Mouse (Mus musculus) limb, embryonic 15.5 days (tissue): ENCODE results near the gene Gsn. TPM values are rescaled to one million over a fixed set of nuclear protein-coding genes. Genes with fewer than 3 reads are reported as not detected.

Experiments used
- ATAC-seq: fragments of 200-750 bp; cut with Nextera tagmentation; 2 replicates; pipeline ENCODE4 v1.8.0; 2017; ENCODE audit warnings: low read depth, moderate TSS enrichment; ENCODE audit not compliant: insufficient number of reproducible peaks, low FRiP score, low TSS enrichment
- H3K27ac ChIP-seq: fragments of 300-500 bp; sonication (generic); 2 replicates; pipeline ENCODE4 v1.5.1; 2015; ENCODE audit warnings: moderate library complexity, mild to moderate bottlenecking, inconsistent platforms
- H3K27me3 ChIP-seq: fragments of 300-500 bp; sonication (generic); 2 replicates; pipeline ENCODE4 v1.6.1; 2015; ENCODE audit warnings: inconsistent platforms
- H3K36me3 ChIP-seq: fragments of 300-500 bp; sonication (generic); 2 replicates; pipeline ENCODE4 v1.6.1; 2015; ENCODE audit warnings: inconsistent platforms
- H3K4me1 ChIP-seq: fragments of 300-500 bp; sonication (generic); 2 replicates; pipeline ENCODE4 v1.6.1; 2015; ENCODE audit warnings: inconsistent platforms
- H3K4me2 ChIP-seq: fragments of 300-500 bp; sonication (generic); 2 replicates; pipeline ENCODE4 v1.6.1; 2015; ENCODE audit warnings: mild to moderate bottlenecking, inconsistent platforms
- H3K4me3 ChIP-seq: fragments of 300-500 bp; sonication (generic); 2 replicates; pipeline ENCODE4 v1.5.1; 2015; ENCODE audit warnings: mild to moderate bottlenecking, inconsistent platforms
- H3K9ac ChIP-seq: fragments of 300-500 bp; sonication (generic); 2 replicates; pipeline ENCODE4 v1.6.1; 2015; ENCODE audit warnings: inconsistent platforms
- H3K9me3 ChIP-seq: fragments of 300-500 bp; sonication (generic); 2 replicates; pipeline ENCODE4 v1.6.1; 2016; ENCODE audit warnings: inconsistent platforms
- WGBS: fragments of 180-500 bp; shearing (Covaris S2); methylation state at CpG from one replicate; pipeline ENCODE4 v1.1.7; 2015; 5-methylcytosine and 5-hydroxymethylcytosine counted together
- polyA plus RNA-seq: library from polyadenylated mRNA; unstranded; fragments of >200 nt; fragmentation: Nextera tagmentation; extraction: Ambion mirVana; gene quantifications from 2 replicates; pipeline ENCODE4 v1.2.1, GENCODE M21; 2015

The Gsn gene
- polyA plus RNA-seq, 1 experiment from 2014 or later, result 288 TPM

DNA sequence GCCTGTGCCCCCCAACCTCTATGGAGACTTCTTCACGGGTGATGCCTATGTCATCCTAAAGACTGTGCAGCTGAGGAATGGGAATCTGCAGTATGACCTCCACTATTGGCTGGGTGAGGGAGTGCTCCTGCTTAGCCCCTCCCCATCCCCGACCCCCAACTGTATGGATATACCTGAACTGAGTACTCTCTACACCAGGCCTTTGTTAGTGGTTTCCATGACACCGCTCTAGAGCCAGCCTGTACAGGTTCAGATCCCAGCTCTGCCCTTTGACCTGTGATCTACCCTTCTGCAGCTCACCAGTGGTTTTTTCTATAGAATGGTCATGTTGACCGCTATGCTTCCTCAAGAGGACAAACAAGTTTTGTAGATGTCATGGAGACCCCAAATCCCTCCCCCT is 27.8 kb downstream of the Gsn start:
- peaks cover 29% of the 10 kb centered on the region for H3K36me3 ChIP-seq
- no peak overlapping the region for H3K4me3 ChIP-seq
- H3K4me1 ChIP-seq, result peaks cover 18% of the 10 kb centered on the region
- H3K9me3 ChIP-seq, result no peaks in the 10 kb centered on the region
- H3K27me3 ChIP-seq, result peaks cover 26% of the 10 kb centered on the region
- no peak for ATAC-seq
- H3K27ac ChIP-seq, result no peak overlapping the region
- H3K4me2 ChIP-seq, result no peak overlapping the region
- WGBS, result 83% methylated on average over 4 of the region's 4 CpGs
- no peak overlapping the region for H3K9ac ChIP-seq

DNA sequence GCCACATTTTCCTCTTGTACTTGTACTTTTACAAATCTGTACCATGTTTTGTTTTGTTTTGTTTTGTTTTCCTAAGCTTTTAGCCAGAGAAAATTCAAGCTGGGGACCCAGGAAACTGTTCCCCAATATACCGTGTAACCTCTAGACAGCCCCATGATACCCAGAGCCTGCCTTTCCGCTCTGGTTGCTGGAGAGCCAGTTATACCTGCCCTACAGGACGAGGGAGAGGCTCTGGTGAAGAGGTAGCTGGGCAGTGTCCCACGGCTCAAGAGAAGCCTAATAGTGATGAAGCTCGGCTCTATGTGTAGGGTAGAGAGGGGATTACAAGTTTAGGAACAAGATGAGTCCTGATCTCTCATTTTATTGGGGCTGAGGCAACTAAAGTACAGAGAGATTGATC is 29.0 kb downstream of the Gsn start:
- Histone ChIP-seq H3K4me1 (peaks cover 18% of the 10 kb centered on the region), H3K36me3 (peaks cover 25% of the 10 kb centered on the region), H3K9me3 (no peaks in the 10 kb centered on the region), H3K9ac (no peak overlapping the region), H3K27me3 (peaks cover 26% of the 10 kb centered on the region), H3K4me3 (no peak overlapping the region), H3K4me2 (no peak overlapping the region), H3K27ac (no peak overlapping the region)
- no peak for ATAC-seq
- 68% methylated on average over 5 of the region's 5 CpGs for WGBS

DNA sequence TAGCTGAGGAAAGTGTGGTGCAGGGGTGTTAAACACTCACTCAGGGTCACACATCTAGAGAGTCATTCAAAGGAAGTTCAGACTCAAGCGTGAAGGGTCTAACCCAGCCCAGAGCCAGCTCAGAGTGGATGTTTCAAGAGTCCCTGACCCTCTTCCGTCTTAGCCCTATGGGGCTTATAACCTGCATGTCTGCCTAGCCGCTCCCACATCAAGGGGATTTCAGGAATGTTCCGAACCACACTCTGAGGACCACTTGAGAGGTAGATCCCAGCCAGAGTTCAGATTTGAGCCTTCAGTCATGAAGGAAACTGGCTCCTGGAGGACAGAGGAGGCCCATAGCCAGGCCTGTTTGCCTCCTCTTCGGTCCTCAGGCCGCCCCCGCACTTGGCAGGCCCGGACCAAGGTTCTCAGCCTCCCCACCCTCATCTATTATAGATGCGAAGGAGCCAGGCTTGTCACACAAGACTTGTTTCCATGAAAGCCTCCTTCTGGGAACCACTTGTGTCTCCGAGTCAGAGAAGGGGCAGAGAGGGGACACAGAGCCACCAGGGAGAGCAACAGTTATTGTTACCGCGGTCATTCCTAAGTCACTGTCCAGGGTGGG is 30.9 kb downstream of the Gsn start:
- no peak for ATAC-seq
- Histone ChIP-seq H3K4me1 (peaks cover 14% of the 10 kb centered on the region), H3K4me3 (no peak overlapping the region), H3K4me2 (no peak overlapping the region), H3K27ac (0 out of 2 replicates have a peak overlapping the region, but pooled peaks have one; percentile 9), H3K9me3 (no peaks in the 10 kb centered on the region), H3K36me3 (peaks cover 35% of the 10 kb centered on the region), H3K9ac (no peak overlapping the region), H3K27me3 (peaks cover 15% of the 10 kb centered on the region)
- WGBS, result 73% methylated on average over 12 of the region's 12 CpGs

DNA sequence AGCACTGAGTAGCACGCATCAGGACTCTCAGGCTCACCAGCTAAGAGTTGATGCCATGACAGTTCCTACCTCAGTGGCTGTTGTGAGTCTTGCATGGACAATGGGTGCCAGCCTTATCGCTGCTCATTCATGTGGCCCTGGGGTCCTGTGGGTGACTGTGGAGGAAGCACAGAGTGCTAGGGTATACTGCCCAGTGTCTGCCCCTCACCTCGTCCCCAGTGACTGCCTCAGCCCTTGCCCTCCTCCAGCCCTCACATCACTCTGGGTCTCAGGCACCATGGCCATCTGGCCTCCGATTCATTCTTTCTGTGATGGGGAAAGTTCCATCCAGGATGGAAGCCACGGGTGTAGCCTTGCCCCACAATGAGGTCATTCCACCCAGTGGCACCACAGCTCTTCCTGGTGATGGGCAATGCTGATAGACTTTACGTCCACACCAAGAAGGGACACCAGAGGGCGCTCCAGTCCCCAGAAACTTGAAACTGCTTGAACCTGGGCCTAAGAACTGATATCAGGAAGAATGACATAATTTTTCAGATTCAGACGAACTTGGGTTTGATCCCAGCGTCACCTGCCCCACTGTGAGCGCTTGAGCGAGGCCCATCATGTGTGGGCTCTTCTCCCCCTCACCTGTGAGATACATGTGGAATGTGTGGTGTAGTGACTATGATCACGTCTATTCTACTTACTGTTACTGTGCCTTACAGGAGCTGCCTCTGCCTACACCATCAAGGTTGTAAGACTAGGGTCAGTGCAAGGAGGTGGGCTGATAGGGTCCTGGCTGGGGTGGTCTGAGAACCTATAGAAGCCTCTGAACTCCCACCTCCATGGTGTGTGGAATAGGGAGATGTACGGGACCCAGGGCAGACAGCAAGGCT is 32.8 kb downstream of the Gsn start:
- H3K27ac ChIP-seq, result no peak overlapping the region
- no peaks in the 10 kb centered on the region for H3K9me3 ChIP-seq
- no peaks in the 10 kb centered on the region for H3K27me3 ChIP-seq
- H3K4me2 ChIP-seq, result no peak overlapping the region
- no peak for ATAC-seq
- H3K9ac ChIP-seq, result no peak overlapping the region
- 42% methylated on average over 13 of the region's 13 CpGs for WGBS
- peaks cover 47% of the 10 kb centered on the region for H3K36me3 ChIP-seq
- no peak overlapping the region for H3K4me3 ChIP-seq
- H3K4me1 ChIP-seq, result 0 out of 2 replicates have a peak, but pooled peaks cover 3% of the 10 kb centered on the region

DNA sequence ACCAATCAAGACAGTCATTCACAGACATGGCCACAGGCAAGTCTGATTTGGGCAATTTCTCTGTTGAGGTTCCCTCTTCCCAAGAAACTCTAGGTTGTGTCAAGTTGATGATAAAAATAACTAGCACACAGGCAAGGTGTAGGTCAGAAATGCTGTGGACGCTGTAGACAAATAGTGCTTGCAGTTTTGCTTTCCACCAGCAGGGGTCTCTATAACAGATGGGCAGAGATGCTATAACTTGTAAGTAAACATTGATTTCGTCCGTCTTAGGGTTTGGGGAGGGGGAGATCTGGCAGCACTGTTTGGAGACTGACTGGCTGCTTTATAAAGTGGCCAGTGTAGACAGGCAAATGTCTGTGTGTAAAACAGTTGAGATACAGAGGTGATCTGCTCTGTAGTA is 35.7 kb downstream of the Gsn start:
- Histone ChIP-seq H3K27me3 (no peaks in the 10 kb centered on the region), H3K4me1 (0 out of 2 replicates have a peak, but pooled peaks cover 3% of the 10 kb centered on the region), H3K9ac (no peak overlapping the region), H3K36me3 (peaks cover 51% of the 10 kb centered on the region), H3K27ac (no peak overlapping the region), H3K9me3 (no peaks in the 10 kb centered on the region), H3K4me3 (no peak overlapping the region), H3K4me2 (no peak overlapping the region)
- ATAC-seq, result no peak
- WGBS, result 16% methylated on average over 3 of the region's 3 CpGs

DNA sequence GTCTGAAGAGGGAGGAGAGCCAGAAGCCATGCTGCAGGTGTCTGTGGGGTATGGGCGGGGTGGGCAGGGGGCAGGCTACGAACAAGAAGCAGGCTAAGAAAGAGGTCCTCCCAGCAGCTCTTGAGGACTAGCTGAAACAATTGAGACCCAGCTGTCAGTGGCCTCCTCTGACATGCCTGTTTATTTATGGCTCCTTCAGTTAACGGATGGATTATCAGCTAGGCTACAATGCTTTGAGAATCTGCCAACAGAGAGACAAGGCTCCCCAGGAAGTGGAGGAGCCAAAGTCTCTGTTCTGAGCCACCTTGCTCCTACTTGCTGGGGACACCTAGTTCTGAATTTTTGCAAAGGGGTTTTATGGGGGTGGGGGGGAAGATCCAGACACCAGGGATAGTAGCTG is 36.5 kb downstream of the Gsn start:
- Histone ChIP-seq H3K36me3 (peaks cover 54% of the 10 kb centered on the region), H3K27ac (no peak overlapping the region), H3K9ac (no peak overlapping the region), H3K4me2 (no peak overlapping the region), H3K27me3 (no peaks in the 10 kb centered on the region), H3K4me3 (no peak overlapping the region), H3K9me3 (no peaks in the 10 kb centered on the region), H3K4me1 (no peaks in the 10 kb centered on the region)
- ATAC-seq, result no peak
- WGBS, result 83% methylated on average over 3 of the region's 3 CpGs

DNA sequence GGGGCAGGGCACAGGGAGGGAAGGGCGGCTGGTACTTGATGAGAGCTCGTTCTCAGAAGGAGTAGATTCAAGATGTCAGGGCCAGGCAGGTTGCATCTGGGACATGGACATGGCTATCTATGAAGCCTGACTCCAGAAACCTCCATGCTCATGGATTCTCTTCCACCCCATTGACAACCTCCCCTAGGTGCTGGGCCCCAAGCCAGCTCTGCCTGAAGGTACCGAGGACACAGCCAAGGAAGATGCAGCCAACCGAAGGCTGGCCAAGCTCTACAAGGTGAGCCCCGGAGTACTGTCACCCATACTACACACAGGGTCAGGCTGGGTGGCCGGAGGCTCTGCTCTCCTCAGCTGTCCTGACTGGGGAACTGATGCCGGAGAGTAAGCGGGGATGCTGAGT is 37.1 kb downstream of the Gsn start:
- no peaks in the 10 kb centered on the region for H3K9me3 ChIP-seq
- no peaks in the 10 kb centered on the region for H3K27me3 ChIP-seq
- H3K36me3 ChIP-seq, result peaks cover 54% of the 10 kb centered on the region
- no peak overlapping the region for H3K27ac ChIP-seq
- H3K4me3 ChIP-seq, result no peak overlapping the region
- no peak overlapping the region for H3K9ac ChIP-seq
- WGBS, result 82% methylated on average over 8 of the region's 8 CpGs
- ATAC-seq, result no peak
- no peak overlapping the region for H3K4me2 ChIP-seq
- no peaks in the 10 kb centered on the region for H3K4me1 ChIP-seq

DNA sequence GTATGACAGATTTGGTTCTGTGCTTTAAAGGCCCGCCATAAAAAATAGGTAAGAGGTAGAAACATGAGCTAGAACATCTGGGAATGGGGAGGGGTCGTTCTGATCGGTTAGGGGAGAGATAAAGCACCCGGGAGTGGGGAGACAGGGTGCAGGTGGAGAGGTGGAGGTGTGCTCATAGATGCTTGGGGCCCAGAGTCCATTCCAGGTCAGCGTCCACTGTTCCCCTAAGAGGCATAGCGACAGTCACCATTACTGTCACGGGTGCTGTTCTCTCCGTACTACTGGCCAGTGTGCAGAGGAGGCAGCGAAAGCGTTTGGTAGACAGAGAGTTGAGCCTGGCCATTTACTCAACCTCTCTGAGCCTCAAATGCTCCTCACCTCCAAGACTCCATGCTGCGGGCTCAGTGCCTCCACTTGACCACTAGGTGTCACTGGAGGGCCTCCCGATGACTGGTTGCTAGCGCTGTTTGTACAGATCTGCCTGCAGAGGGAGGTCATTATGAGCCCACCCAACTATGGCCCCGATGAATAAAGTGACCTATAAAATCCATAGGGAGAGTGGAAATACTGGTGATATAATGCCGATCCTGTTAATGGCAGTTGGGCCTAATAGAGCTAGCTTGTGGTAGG is 41.6 kb downstream of the Gsn start:
- H3K4me1 ChIP-seq, result peaks cover 2% of the 10 kb centered on the region; the same call in 1 of the 2 replicates
- 0 out of 2 replicates have a peak, but pooled peaks have one; percentile 27 for ATAC-seq
- H3K4me3 ChIP-seq, result no peak overlapping the region
- WGBS, result 23% methylated on average over 15 of the region's 15 CpGs
- no peak overlapping the region for H3K4me2 ChIP-seq
- no peaks in the 10 kb centered on the region for H3K27me3 ChIP-seq
- no peaks in the 10 kb centered on the region for H3K9me3 ChIP-seq
- peaks cover 58% of the 10 kb centered on the region for H3K36me3 ChIP-seq
- H3K27ac ChIP-seq, result no peak overlapping the region
- H3K9ac ChIP-seq, result no peak overlapping the region

DNA sequence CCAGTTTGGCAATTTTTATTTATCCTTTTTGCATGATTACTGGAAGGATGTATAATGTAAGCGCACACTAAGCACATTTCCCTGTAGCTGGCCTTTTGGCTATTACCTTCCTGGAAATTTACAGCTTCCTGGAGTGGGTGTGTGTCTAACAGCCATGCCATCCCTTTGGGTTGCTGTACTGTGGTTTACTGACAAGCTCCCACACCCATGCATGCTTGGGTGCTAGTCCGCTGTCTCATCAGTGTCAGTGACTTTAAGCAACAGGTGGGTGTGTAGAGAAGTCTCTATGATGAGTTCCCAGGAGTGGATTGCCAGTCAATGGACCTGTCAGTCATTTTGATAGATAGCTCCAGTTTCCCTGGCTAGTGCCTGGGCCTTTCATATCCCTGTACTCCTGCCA is 43.3 kb downstream of the Gsn start:
- peaks cover 63% of the 10 kb centered on the region for H3K36me3 ChIP-seq
- H3K27ac ChIP-seq, result no peak overlapping the region
- ATAC-seq, result no peak

DNA sequence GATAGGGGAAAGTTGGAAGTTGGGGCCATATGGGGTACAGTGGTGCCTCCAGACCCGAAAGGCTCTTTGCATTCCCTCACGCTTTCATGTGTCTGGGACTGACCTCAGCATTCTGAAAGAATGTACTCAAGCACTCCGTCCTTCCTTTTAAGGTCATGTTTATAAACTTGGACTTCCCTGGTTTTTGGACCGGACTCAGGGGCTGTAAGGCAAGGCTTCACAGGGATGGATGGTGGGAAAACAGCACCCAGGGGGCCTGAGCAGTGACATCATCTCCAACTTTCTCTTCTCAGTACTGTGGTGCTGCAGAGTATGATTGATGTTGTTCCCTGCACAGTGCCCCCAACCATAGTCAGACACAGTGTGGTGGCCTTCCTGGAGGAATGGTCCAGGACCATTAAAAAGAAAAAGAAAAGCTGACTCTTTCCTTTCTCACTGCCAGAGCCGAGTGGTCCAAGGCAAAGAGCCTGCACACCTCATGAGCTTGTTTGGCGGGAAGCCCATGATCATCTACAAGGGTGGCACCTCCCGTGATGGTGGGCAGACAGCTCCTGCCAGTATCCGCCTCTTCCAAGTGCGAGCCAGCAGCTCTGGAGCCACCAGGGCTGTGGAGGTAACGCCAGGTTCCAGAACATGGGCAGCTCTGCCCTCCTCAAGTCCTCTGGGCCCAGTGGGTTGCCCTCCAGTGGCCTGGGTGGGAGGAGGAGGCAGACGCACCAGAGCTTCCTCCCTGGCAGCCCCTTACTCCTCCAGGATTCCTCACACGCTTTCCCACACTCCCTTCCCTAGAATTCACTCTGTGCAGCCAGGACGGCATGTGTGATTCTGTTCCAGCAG is 46.1 kb downstream of the Gsn start:
- 76% methylated on average over 13 of the region's 13 CpGs for WGBS
- Histone ChIP-seq H3K36me3 (peaks cover 50% of the 10 kb centered on the region), H3K27me3 (no peaks in the 10 kb centered on the region), H3K27ac (no peak overlapping the region), H3K4me2 (no peak overlapping the region), H3K4me1 (peaks cover 2% of the 10 kb centered on the region; the same call in 1 of the 2 replicates), H3K4me3 (no peak overlapping the region), H3K9ac (no peak overlapping the region), H3K9me3 (no peaks in the 10 kb centered on the region)
- no peak for ATAC-seq

More for the DNA sequence above, 43.3 kb downstream of the Gsn start:
- Histone ChIP-seq H3K27me3 (no peaks in the 10 kb centered on the region), H3K4me1 (peaks cover 2% of the 10 kb centered on the region; the same call in 1 of the 2 replicates), H3K4me2 (no peak overlapping the region), H3K4me3 (no peak overlapping the region), H3K9me3 (no peaks in the 10 kb centered on the region), H3K9ac (no peak overlapping the region)
- WGBS, result 86% methylated on average over 2 of the region's 2 CpGs

DNA sequence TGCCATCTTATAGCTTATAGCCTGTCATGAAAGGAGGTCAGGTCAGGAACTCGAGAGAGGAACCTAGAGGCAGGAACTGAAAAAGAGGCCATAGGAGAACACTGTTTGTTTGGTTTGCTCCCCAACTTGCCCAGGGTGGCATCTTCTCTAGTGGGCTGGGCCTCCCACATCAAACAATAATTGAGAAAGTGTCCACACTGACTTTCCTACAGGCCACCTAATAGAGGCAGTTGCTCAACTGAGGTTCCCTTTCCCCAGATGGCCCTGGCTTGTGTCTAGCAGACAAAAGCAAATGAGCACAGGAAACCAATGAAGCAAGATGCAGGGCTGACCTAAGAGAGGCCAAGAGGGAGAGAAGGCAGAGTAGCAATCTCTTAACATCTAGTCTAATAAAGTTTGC is 52.0 kb downstream of the Gsn start:
- no peak overlapping the region for H3K4me3 ChIP-seq
- no peaks in the 10 kb centered on the region for H3K9me3 ChIP-seq
- ATAC-seq, result no peak
- 62% methylated on average over 1 of the region's 1 CpGs for WGBS
- H3K4me2 ChIP-seq, result no peak overlapping the region
- peaks cover 43% of the 10 kb centered on the region for H3K36me3 ChIP-seq
- no peak overlapping the region for H3K27ac ChIP-seq
- no peak overlapping the region for H3K9ac ChIP-seq
- no peaks in the 10 kb centered on the region for H3K27me3 ChIP-seq
- peaks cover 3% of the 10 kb centered on the region; the same call in 1 of the 2 replicates for H3K4me1 ChIP-seq
